Mouse (Mus musculus) heart, adult 2 months (tissue): Measurements from ENCODE around the gene Zbtb9.

Source experiments
- CTCF ChIP-seq: fragments of 200-600 bp; IDR thresholded peaks from 2 replicates; pipeline ENCODE4 v1.8.1; 2022; ENCODE audit warnings: antibody characterized with exemption, mild to moderate bottlenecking, moderate library complexity
- POLR2A ChIP-seq: fragments of 200-500 bp; IDR thresholded peaks from 2 replicates; pipeline ENCODE4 v1.6.1; 2011; ENCODE audit warnings: mild to moderate bottlenecking, low read depth, low read length, control low read depth; ENCODE audit not compliant: insufficient read depth

GRCm38 (mm10) chr17:26990521-26990920 lies 17.6 kb downstream of the Zbtb9 start:
- no peak for TF ChIP-seq CTCF
- TF ChIP-seq POLR2A: no peak
